Mouse (Mus musculus): ENCODE results near the gene 3110082J24Rik. TPM values are rescaled to one million over a fixed set of nuclear protein-coding genes. Genes with fewer than 3 reads are reported as not detected.

3110082J24Rik gene
- polyA plus RNA-seq, 1 experiment from 2014 or later: not detected

DNA sequence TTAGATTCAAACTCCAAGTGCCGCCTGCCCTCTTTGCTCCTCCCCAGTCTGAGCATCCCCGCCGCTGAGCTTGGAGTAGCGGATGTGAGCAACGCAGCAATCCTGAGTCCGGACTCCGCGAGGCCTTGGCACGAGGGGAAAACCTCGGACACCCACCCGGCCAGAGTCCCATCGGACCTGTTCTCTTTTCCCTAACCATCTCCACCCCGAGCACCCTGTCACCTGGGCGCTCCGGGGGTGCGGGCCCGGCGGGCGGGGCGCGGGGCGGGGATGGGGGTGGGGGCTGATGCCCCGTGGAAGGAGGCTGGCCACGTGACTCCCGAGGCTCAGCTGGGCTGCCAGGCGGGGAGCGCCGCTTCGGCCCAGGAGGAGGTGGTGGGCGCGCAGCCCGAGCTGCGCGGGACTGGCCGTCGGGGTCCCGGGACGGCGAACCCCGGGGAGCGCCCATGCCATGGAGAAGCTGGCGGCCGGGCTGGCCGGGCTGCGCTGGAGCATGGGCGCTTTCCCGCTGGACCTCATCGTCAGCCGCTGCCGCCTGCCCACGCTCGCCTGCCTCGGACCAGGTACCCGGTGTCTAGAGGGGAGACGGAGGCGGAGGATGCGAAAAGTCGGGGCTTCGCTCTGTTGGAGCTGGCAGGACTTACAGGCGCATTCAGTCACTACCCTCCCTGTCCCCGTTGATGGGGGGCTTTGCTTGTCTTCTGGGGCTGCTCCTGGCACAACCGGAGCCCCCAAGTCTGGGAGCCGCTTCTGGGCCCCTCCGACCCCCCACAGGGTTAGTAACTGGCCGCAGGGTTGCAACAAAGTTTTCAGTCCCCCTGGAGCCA lies 832 bp downstream of the 3110082J24Rik start, which contains the start of gene Garem2:
Gene Garem2, plus strand, starts transcription at position 321 of the 827 bp plus-strand sequence.
- peak within 1 kb of the TSS; percentile 77 for H3K4me2 ChIP-seq (replicated peaks; ENCODE audit: low read depth)
- H3K4me3 ChIP-seq (ENCODE audit: low read depth, low read length): peak within 1 kb of the TSS; percentile 44
- peaks cover 4% of the 10 kb centered on the region; the same call in 1 of the 2 replicates for H3K27me3 ChIP-seq (ENCODE audit: control insufficient read depth, insufficient read depth, low read length)
- H3K4me1 ChIP-seq (replicated peaks; ENCODE audit: control insufficient read depth, insufficient read depth): peaks cover 5% of the 10 kb centered on the region
- DNase-seq (ENCODE audit: low spot score) (no peak), ATAC-seq (ENCODE audit: low FRiP score, low TSS enrichment) (0 out of 2 replicates have a peak, but pooled peaks have one; percentile 27)
- 1% methylated on average over 48 of the region's 65 CpGs for WGBS
- no peak for TF ChIP-seq EP300 (optimal IDR thresholded peaks at IDR 0.05)
- no peak for TF ChIP-seq CTCF (IDR thresholded peaks at IDR 0.05; ENCODE audit: low read depth)
- H3K36me3 ChIP-seq (ENCODE audit: control insufficient read depth, insufficient read depth, low read length): no peaks in the 10 kb centered on the region
- H3K9me3 ChIP-seq (ENCODE audit: control insufficient read depth, low read length): no peaks in the 10 kb centered on the region
- no peak within 1 kb of the TSS for H3K27ac ChIP-seq (replicated peaks)
- H3K9ac ChIP-seq (ENCODE audit: low read length): peak within 1 kb of the TSS; percentile 45; the same call in 1 of the 2 replicates

DNA sequence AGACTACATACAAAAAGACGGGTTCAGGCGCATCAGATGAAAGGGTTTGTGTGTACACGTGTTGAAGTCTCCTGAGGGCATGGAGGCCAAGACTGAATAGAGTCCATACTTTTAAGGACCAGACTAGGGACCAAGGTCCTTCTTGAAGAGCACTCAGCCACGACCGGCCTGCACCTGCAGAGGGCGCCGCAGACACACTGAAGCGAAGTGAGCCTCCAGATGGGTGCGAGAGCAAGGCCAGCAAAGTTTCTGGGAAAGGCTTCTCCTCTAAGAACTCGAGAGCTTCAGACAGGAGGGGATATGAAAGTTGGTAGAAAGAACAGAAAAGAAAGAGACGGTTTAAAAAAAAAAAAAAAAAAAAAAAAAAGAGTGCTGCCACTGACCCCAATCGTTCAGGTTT lies 1.5 kb downstream of the 3110082J24Rik start:
- no peaks in the 10 kb centered on the region for H3K36me3 ChIP-seq (ENCODE audit: control insufficient read depth, insufficient read depth, low read length)
- H3K9me3 ChIP-seq (ENCODE audit: control insufficient read depth, low read length): no peaks in the 10 kb centered on the region
- 0 out of 2 replicates have a peak overlapping the region, but pooled peaks have one; percentile 44 for H3K4me3 ChIP-seq (ENCODE audit: low read depth, low read length)
- 6% methylated on average over 12 of the region's 12 CpGs for WGBS
- DNase-seq (ENCODE audit: low spot score): no peak
- no peak for ATAC-seq (ENCODE audit: low FRiP score, low TSS enrichment)
- peaks cover 4% of the 10 kb centered on the region; the same call in 1 of the 2 replicates for H3K27me3 ChIP-seq (ENCODE audit: control insufficient read depth, insufficient read depth, low read length)
- H3K27ac ChIP-seq (replicated peaks): no peak overlapping the region
- TF ChIP-seq CTCF (IDR thresholded peaks at IDR 0.05; ENCODE audit: low read depth) (peak; percentile 75), EP300 (optimal IDR thresholded peaks at IDR 0.05) (no peak)
- peaks cover 5% of the 10 kb centered on the region for H3K4me1 ChIP-seq (replicated peaks; ENCODE audit: control insufficient read depth, insufficient read depth)
- H3K9ac ChIP-seq (ENCODE audit: low read length): no peak overlapping the region
- H3K4me2 ChIP-seq (replicated peaks; ENCODE audit: low read depth): peak overlapping the region; percentile 77

DNA sequence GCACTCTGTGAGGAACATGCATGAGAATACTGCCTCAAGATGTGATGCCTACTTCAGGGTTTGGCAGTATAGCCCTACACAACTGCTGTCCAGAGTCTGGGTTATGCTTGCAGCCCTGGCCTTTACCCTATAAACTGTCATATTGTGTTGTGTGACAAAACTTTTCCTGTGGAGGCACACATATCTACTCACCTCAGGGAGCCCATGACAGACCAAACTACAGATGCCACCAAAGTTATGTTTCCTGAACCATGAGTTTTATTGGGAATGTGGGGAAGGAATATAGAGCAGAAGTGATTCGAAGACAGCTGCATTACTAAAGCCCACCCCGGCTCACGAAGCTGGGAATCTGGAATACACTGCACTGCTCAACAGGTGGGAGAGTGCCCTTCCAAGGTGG lies 2.5 kb downstream of the 3110082J24Rik start:
- TF ChIP-seq CTCF (IDR thresholded peaks at IDR 0.05; ENCODE audit: low read depth) (no peak), EP300 (optimal IDR thresholded peaks at IDR 0.05) (no peak)
- peaks cover 4% of the 10 kb centered on the region; the same call in 1 of the 2 replicates for H3K27me3 ChIP-seq (ENCODE audit: control insufficient read depth, insufficient read depth, low read length)
- H3K36me3 ChIP-seq (ENCODE audit: control insufficient read depth, insufficient read depth, low read length): no peaks in the 10 kb centered on the region
- H3K27ac ChIP-seq (replicated peaks): no peak overlapping the region
- peaks cover 5% of the 10 kb centered on the region for H3K4me1 ChIP-seq (replicated peaks; ENCODE audit: control insufficient read depth, insufficient read depth)
- no peak overlapping the region for H3K4me3 ChIP-seq (ENCODE audit: low read depth, low read length)
- no peak overlapping the region for H3K4me2 ChIP-seq (replicated peaks; ENCODE audit: low read depth)
- DNase-seq (ENCODE audit: low spot score) (no peak), ATAC-seq (ENCODE audit: low FRiP score, low TSS enrichment) (no peak)
- 83% methylated on average over 3 of the region's 3 CpGs for WGBS
- H3K9ac ChIP-seq (ENCODE audit: low read length): no peak overlapping the region
- no peaks in the 10 kb centered on the region for H3K9me3 ChIP-seq (ENCODE audit: control insufficient read depth, low read length)

DNA sequence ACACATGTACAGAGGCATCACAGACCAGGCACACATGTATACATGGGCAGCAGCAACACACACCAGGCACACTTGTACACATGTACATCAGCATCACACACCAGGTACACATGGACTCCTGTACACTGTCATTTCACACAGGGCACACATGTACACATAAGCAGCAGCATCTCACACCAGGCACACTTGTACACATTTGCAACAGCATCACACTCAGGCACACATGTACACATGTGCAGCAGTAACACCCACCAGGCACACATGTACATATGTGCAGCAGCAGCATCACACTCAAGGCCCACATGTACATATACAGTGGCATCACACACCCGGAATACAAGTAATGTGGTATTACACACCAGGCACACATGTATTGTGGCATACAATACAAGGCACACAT lies 7.6 kb downstream of the 3110082J24Rik start:
- ATAC-seq (ENCODE audit: low FRiP score, low TSS enrichment): no peak
- Histone ChIP-seq H3K27ac (replicated peaks) (no peak overlapping the region), H3K36me3 (ENCODE audit: control insufficient read depth, insufficient read depth, low read length) (no peaks in the 10 kb centered on the region), H3K9ac (ENCODE audit: low read length) (no peak overlapping the region), H3K4me1 (replicated peaks; ENCODE audit: control insufficient read depth, insufficient read depth) (no peaks in the 10 kb centered on the region), H3K9me3 (ENCODE audit: control insufficient read depth, low read length) (no peaks in the 10 kb centered on the region), H3K4me2 (replicated peaks; ENCODE audit: low read depth) (no peak overlapping the region), H3K4me3 (ENCODE audit: low read depth, low read length) (no peak overlapping the region), H3K27me3 (ENCODE audit: control insufficient read depth, insufficient read depth, low read length) (no peaks in the 10 kb centered on the region)
- no peak for DNase-seq (ENCODE audit: low spot score)
- WGBS: 85% methylated on average over 1 of the region's 1 CpGs
- TF ChIP-seq CTCF (IDR thresholded peaks at IDR 0.05; ENCODE audit: low read depth) (no peak), EP300 (optimal IDR thresholded peaks at IDR 0.05) (no peak)

DNA sequence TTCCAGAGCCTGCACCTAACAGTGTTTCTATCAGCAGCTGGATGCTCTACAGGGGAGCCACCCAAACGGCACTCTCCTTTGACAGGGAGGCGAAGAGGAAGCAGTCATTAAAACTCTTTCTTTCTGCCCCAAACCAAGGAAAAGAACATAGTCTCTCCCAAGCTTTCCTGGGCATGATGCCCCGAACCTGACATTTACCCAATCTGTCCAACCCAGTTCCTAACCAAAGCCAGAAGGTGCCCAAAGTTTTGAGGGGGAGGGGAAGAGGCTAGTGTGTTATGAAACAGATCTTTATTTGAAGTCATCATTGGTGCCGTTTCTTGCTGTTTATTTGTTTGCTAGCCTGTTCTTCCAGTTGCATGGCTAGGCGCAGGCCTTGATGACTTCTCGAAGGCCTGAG lies 10.2 kb downstream of the 3110082J24Rik start:
- Histone ChIP-seq H3K27ac (replicated peaks) (no peak overlapping the region), H3K4me2 (replicated peaks; ENCODE audit: low read depth) (no peak overlapping the region), H3K9me3 (ENCODE audit: control insufficient read depth, low read length) (no peaks in the 10 kb centered on the region), H3K4me1 (replicated peaks; ENCODE audit: control insufficient read depth, insufficient read depth) (no peaks in the 10 kb centered on the region), H3K9ac (ENCODE audit: low read length) (no peak overlapping the region), H3K36me3 (ENCODE audit: control insufficient read depth, insufficient read depth, low read length) (no peaks in the 10 kb centered on the region), H3K27me3 (ENCODE audit: control insufficient read depth, insufficient read depth, low read length) (no peaks in the 10 kb centered on the region), H3K4me3 (ENCODE audit: low read depth, low read length) (no peak overlapping the region)
- no peak for TF ChIP-seq EP300 (optimal IDR thresholded peaks at IDR 0.05)
- no peak for TF ChIP-seq CTCF (IDR thresholded peaks at IDR 0.05; ENCODE audit: low read depth)
- DNase-seq (ENCODE audit: low spot score) (no peak), ATAC-seq (ENCODE audit: low FRiP score, low TSS enrichment) (no peak)
- WGBS: 56% methylated on average over 6 of the region's 6 CpGs

DNA sequence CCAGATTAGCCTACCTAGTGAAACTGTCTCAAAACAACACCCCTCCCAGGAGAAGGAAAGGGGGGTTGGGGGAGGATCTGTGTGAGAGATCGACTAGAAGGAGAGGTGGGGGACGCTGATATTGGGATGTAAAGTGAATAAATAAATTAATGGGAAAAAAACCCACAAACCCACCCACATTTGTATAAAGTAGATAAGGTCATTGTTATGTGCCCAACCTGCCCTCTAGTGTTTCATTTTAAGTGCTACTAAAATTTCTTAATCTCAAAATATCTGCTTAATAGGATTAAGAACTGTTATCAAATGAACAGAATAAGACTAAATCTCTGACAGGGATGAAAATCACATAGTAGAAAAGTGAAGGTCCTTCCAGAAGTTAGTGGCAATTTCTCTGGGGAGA lies 11.5 kb downstream of the 3110082J24Rik start:
- Histone ChIP-seq H3K27ac (replicated peaks) (no peak overlapping the region), H3K4me1 (replicated peaks; ENCODE audit: control insufficient read depth, insufficient read depth) (no peaks in the 10 kb centered on the region), H3K4me2 (replicated peaks; ENCODE audit: low read depth) (no peak overlapping the region), H3K9me3 (ENCODE audit: control insufficient read depth, low read length) (no peaks in the 10 kb centered on the region), H3K36me3 (ENCODE audit: control insufficient read depth, insufficient read depth, low read length) (no peaks in the 10 kb centered on the region), H3K4me3 (ENCODE audit: low read depth, low read length) (no peak overlapping the region), H3K27me3 (ENCODE audit: control insufficient read depth, insufficient read depth, low read length) (no peaks in the 10 kb centered on the region), H3K9ac (ENCODE audit: low read length) (no peak overlapping the region)
- TF ChIP-seq CTCF (IDR thresholded peaks at IDR 0.05; ENCODE audit: low read depth) (peak; percentile 48), EP300 (optimal IDR thresholded peaks at IDR 0.05) (no peak)
- 41% methylated on average over 2 of the region's 2 CpGs for WGBS
- ATAC-seq (ENCODE audit: low FRiP score, low TSS enrichment) (no peak), DNase-seq (ENCODE audit: low spot score) (no peak)

Data from stomach, postnatal 0 days (tissue).